Mouse (Mus musculus): Measurements from ENCODE around the gene C1qtnf12. TPM values are rescaled to one million over a fixed set of nuclear protein-coding genes. Genes with fewer than 3 reads are reported as not detected.

C1qtnf12 gene
- polyA plus RNA-seq, 1 experiment from 2014 or later: 37.6 TPM

- under 1% methylated on average over 99 of the region's 99 CpGs for WGBS
Measured at GRCm38 (mm10) chr4:155992241-155992905, 30.3 kb downstream of the C1qtnf12 start, which contains the start of the genes B3galt6 and Sdf4. B3galt6 (minus strand) TSS chr4:155992649. Sdf4 (plus strand) TSS chr4:155992872.

GRCm38 (mm10) chr4:155992906-155993547 is 30.9 kb downstream of the C1qtnf12 start:
- under 1% methylated on average over 70 of the region's 70 CpGs for WGBS
- H3K4me3 ChIP-seq (replicated peaks; ENCODE audit: low read length): peak overlapping the region; percentile 95
- no peaks in the 10 kb centered on the region for H3K9me3 ChIP-seq (replicated peaks; ENCODE audit: control insufficient read depth, low read length)
- peak overlapping the region; percentile 80 for H3K4me2 ChIP-seq (ENCODE audit: low read depth, low read length)
- no peaks in the 10 kb centered on the region for H3K27me3 ChIP-seq (ENCODE audit: control insufficient read depth, insufficient read depth, low read length)
- peak overlapping the region; percentile 97 for H3K27ac ChIP-seq (ENCODE audit: low read length)
- peak overlapping the region; percentile 94 for H3K9ac ChIP-seq (ENCODE audit: low read length)
- H3K4me1 ChIP-seq (ENCODE audit: control insufficient read depth, insufficient read depth, low read length): peaks cover 21% of the 10 kb centered on the region
- H3K36me3 ChIP-seq (ENCODE audit: control insufficient read depth, insufficient read depth, low read length): no peaks in the 10 kb centered on the region; the same call in none of the 2 replicates
- ATAC-seq (ENCODE audit: insufficient read depth, low FRiP score): peak; percentile 91

More at GRCm38 (mm10) chr4:155992241-155992905, 30.3 kb downstream of the C1qtnf12 start, which contains the start of the genes B3galt6 and Sdf4:
- H3K9me3 ChIP-seq (replicated peaks; ENCODE audit: control insufficient read depth, low read length): no peaks in the 10 kb centered on the region
- peak within 1 kb of the TSS; percentile 94 for H3K4me2 ChIP-seq (ENCODE audit: low read depth, low read length)
- H3K4me3 ChIP-seq (replicated peaks; ENCODE audit: low read length): peak within 1 kb of the TSS; percentile 95
- peak; percentile 88 for ATAC-seq (ENCODE audit: insufficient read depth, low FRiP score)
- no peaks in the 10 kb centered on the region for H3K27me3 ChIP-seq (ENCODE audit: control insufficient read depth, insufficient read depth, low read length)
- H3K9ac ChIP-seq (ENCODE audit: low read length): peak within 1 kb of the TSS; percentile 94
- H3K36me3 ChIP-seq (ENCODE audit: control insufficient read depth, insufficient read depth, low read length): no peaks in the 10 kb centered on the region; the same call in none of the 2 replicates
- H3K27ac ChIP-seq (ENCODE audit: low read length): peak within 1 kb of the TSS; percentile 97
- peaks cover 21% of the 10 kb centered on the region for H3K4me1 ChIP-seq (ENCODE audit: control insufficient read depth, insufficient read depth, low read length)

- H3K9ac ChIP-seq (ENCODE audit: low read length): peak overlapping the region; percentile 94
- H3K36me3 ChIP-seq (ENCODE audit: control insufficient read depth, insufficient read depth, low read length): no peaks in the 10 kb centered on the region; the same call in none of the 2 replicates
- 6% methylated on average over 15 of the region's 15 CpGs for WGBS
- peak overlapping the region; percentile 80 for H3K4me2 ChIP-seq (ENCODE audit: low read depth, low read length)
- no peaks in the 10 kb centered on the region for H3K9me3 ChIP-seq (replicated peaks; ENCODE audit: control insufficient read depth, low read length)
- peak overlapping the region; percentile 97 for H3K27ac ChIP-seq (ENCODE audit: low read length)
- peaks cover 21% of the 10 kb centered on the region for H3K4me1 ChIP-seq (ENCODE audit: control insufficient read depth, insufficient read depth, low read length)
- peak overlapping the region; percentile 95 for H3K4me3 ChIP-seq (replicated peaks; ENCODE audit: low read length)
- H3K27me3 ChIP-seq (ENCODE audit: control insufficient read depth, insufficient read depth, low read length): no peaks in the 10 kb centered on the region
- no peak for ATAC-seq (ENCODE audit: insufficient read depth, low FRiP score)
Measured at GRCm38 (mm10) chr4:155993606-155994005, 31.5 kb downstream of the C1qtnf12 start.

GRCm38 (mm10) chr4:156004109-156004508 is 42.0 kb downstream of the C1qtnf12 start:
- no peak overlapping the region for H3K4me2 ChIP-seq (ENCODE audit: low read depth, low read length)
- no peaks in the 10 kb centered on the region for H3K9me3 ChIP-seq (replicated peaks; ENCODE audit: control insufficient read depth, low read length)
- H3K4me3 ChIP-seq (replicated peaks; ENCODE audit: low read length): no peak overlapping the region
- no peak overlapping the region for H3K9ac ChIP-seq (ENCODE audit: low read length)
- H3K27ac ChIP-seq (ENCODE audit: low read length): no peak overlapping the region
- no peak for ATAC-seq (ENCODE audit: insufficient read depth, low FRiP score)
- H3K36me3 ChIP-seq (ENCODE audit: control insufficient read depth, insufficient read depth, low read length): peaks cover 41% of the 10 kb centered on the region
- H3K4me1 ChIP-seq (ENCODE audit: control insufficient read depth, insufficient read depth, low read length): no peaks in the 10 kb centered on the region
- H3K27me3 ChIP-seq (ENCODE audit: control insufficient read depth, insufficient read depth, low read length): no peaks in the 10 kb centered on the region
- 94% methylated on average over 3 of the region's 3 CpGs for WGBS

- no peak overlapping the region for H3K4me2 ChIP-seq (ENCODE audit: low read depth, low read length)
- no peak overlapping the region for H3K4me3 ChIP-seq (replicated peaks; ENCODE audit: low read length)
- H3K4me1 ChIP-seq (ENCODE audit: control insufficient read depth, insufficient read depth, low read length): no peaks in the 10 kb centered on the region
- H3K27ac ChIP-seq (ENCODE audit: low read length): no peak overlapping the region
- no peaks in the 10 kb centered on the region for H3K27me3 ChIP-seq (ENCODE audit: control insufficient read depth, insufficient read depth, low read length)
- H3K9me3 ChIP-seq (replicated peaks; ENCODE audit: control insufficient read depth, low read length): no peaks in the 10 kb centered on the region
- peaks cover 35% of the 10 kb centered on the region for H3K36me3 ChIP-seq (ENCODE audit: control insufficient read depth, insufficient read depth, low read length)
- ATAC-seq (ENCODE audit: insufficient read depth, low FRiP score): no peak
- no peak overlapping the region for H3K9ac ChIP-seq (ENCODE audit: low read length)
- WGBS: 95% methylated on average over 4 of the region's 4 CpGs
Measured at GRCm38 (mm10) chr4:156008369-156008768, 46.3 kb downstream of the C1qtnf12 start.

GRCm38 (mm10) chr4:156013637-156014036 is 51.5 kb downstream of the C1qtnf12 start, which contains the start of gene Tnfrsf4:
Tnfrsf4 (plus strand) TSS chr4:156013843.
- Histone ChIP-seq H3K36me3 (ENCODE audit: control insufficient read depth, insufficient read depth, low read length) (peaks cover 18% of the 10 kb centered on the region), H3K27me3 (ENCODE audit: control insufficient read depth, insufficient read depth, low read length) (no peaks in the 10 kb centered on the region), H3K4me1 (ENCODE audit: control insufficient read depth, insufficient read depth, low read length) (no peaks in the 10 kb centered on the region), H3K27ac (ENCODE audit: low read length) (no peak within 1 kb of the TSS), H3K9ac (ENCODE audit: low read length) (no peak within 1 kb of the TSS), H3K4me2 (ENCODE audit: low read depth, low read length) (no peak within 1 kb of the TSS), H3K9me3 (replicated peaks; ENCODE audit: control insufficient read depth, low read length) (no peaks in the 10 kb centered on the region), H3K4me3 (replicated peaks; ENCODE audit: low read length) (no peak within 1 kb of the TSS)
- 72% methylated on average over 8 of the region's 8 CpGs for WGBS
- no peak for ATAC-seq (ENCODE audit: insufficient read depth, low FRiP score)

- H3K27ac ChIP-seq (ENCODE audit: low read length): no peak overlapping the region
- H3K36me3 ChIP-seq (ENCODE audit: control insufficient read depth, insufficient read depth, low read length): peaks cover 10% of the 10 kb centered on the region
- WGBS: 84% methylated on average over 2 of the region's 2 CpGs
- no peaks in the 10 kb centered on the region for H3K9me3 ChIP-seq (replicated peaks; ENCODE audit: control insufficient read depth, low read length)
- no peak overlapping the region for H3K4me2 ChIP-seq (ENCODE audit: low read depth, low read length)
- H3K4me3 ChIP-seq (replicated peaks; ENCODE audit: low read length): no peak overlapping the region
- H3K9ac ChIP-seq (ENCODE audit: low read length): no peak overlapping the region
- ATAC-seq (ENCODE audit: insufficient read depth, low FRiP score): no peak
- H3K4me1 ChIP-seq (ENCODE audit: control insufficient read depth, insufficient read depth, low read length): no peaks in the 10 kb centered on the region
- no peaks in the 10 kb centered on the region for H3K27me3 ChIP-seq (ENCODE audit: control insufficient read depth, insufficient read depth, low read length)
Measured at GRCm38 (mm10) chr4:156014436-156014835, 52.3 kb downstream of the C1qtnf12 start.

Data from stomach, embryonic 16.5 days (tissue).